Mouse (Mus musculus): ENCODE measurements at regions not wholly inside any gene's neighbourhood (a gene's known extent, or its start where the extent isn't known, plus 50 kb on each side); places are given as distances from the start of the nearest gene placed in this dataset.

GRCm38 (mm10) chr1:179858780-179859551 lies 55.5 kb upstream of the Ahctf1 start:
- peak; percentile 52 for DNase-seq (ENCODE audit: extremely low read depth)
- TF ChIP-seq CTCF (conservative IDR thresholded peaks at IDR 0.05 in 1 of 2, IDR thresholded peaks at IDR 0.05 in 1 of 2; ENCODE audit: low read depth in 2 of 2, low read length in 2 of 2) (peak; percentile 71 to 72), RAD21 (IDR thresholded peaks at IDR 0.05; ENCODE audit: low read depth, low read length) (peak; percentile 83), PAX5 (IDR thresholded peaks at IDR 0.05; ENCODE audit: low read length) (no peak), SMC3 (IDR thresholded peaks at IDR 0.05; ENCODE audit: low read depth, low read length) (peak; percentile 61)
- no peak overlapping the region for H3K9ac ChIP-seq (ENCODE audit: insufficient read depth, low read depth)
- peaks cover 8 to 16% of the 10 kb centered on the region in 2 experiments for H3K4me1 ChIP-seq (ENCODE audit: control insufficient read depth in 1 of 2, insufficient read depth in 2 of 2)
- no peak overlapping the region for H3K4me3 ChIP-seq (replicated peaks in 1 of 3; ENCODE audit: low read depth in 2 of 3, low read length in 2 of 3, poor library complexity in 1 of 3)
- H3K36me3 ChIP-seq (replicated peaks in 1 of 2; ENCODE audit: control insufficient read depth in 1 of 2, insufficient read depth in 1 of 2, low read length in 1 of 2): peaks cover 4 to 43% of the 10 kb centered on the region in 2 experiments
- no peaks in the 10 kb centered on the region for H3K27me3 ChIP-seq (replicated peaks)
- no peaks in the 10 kb centered on the region for H3K79me2 ChIP-seq (replicated peaks; ENCODE audit: control insufficient read depth, extremely low read depth, insufficient read depth, poor library complexity, severe bottlenecking)
- dilution Hi-C loops (cut with MboI; ENCODE audit: extremely low pct_ligation_motif_present, extremely low pct_unique_long_range_greater_than_20kb, low sequenced_read_pairs): no loop called here
- H3K9me3 ChIP-seq (replicated peaks; ENCODE audit: low read length): no peaks in the 10 kb centered on the region
- H3K27ac ChIP-seq (ENCODE audit: insufficient read depth, low read depth): no peak overlapping the region
- no peak overlapping the region for H3K4me2 ChIP-seq (ENCODE audit: insufficient read depth, low read depth, poor library complexity, severe bottlenecking)
- in situ Hi-C loops (cut with MboI; ENCODE audit: low pct_ligation_motif_present, low pct_unique_long_range_greater_than_20kb, low sequenced_read_pairs): loop anchor here (25.0 kb wide), 1 partner anchor 553 kb away; no protein-coding TSS in a partner anchor

GRCm38 (mm10) chr1:179854288-179854965 lies 50.9 kb upstream of the Ahctf1 start:
- no peak overlapping the region for H3K9ac ChIP-seq (ENCODE audit: insufficient read depth, low read depth)
- no peaks in the 10 kb centered on the region for H3K27me3 ChIP-seq (replicated peaks)
- dilution Hi-C loops (cut with MboI; ENCODE audit: extremely low pct_ligation_motif_present, extremely low pct_unique_long_range_greater_than_20kb, low sequenced_read_pairs) (no loop called here), in situ Hi-C loops (cut with MboI; ENCODE audit: low pct_ligation_motif_present, low pct_unique_long_range_greater_than_20kb, low sequenced_read_pairs) (loop anchor here (25.0 kb wide), 1 partner anchor 558 kb away; no protein-coding TSS in a partner anchor)
- no peak overlapping the region for H3K27ac ChIP-seq (ENCODE audit: insufficient read depth, low read depth)
- no peak overlapping the region for H3K4me3 ChIP-seq (replicated peaks in 1 of 3; ENCODE audit: low read depth in 2 of 3, low read length in 2 of 3, poor library complexity in 1 of 3)
- H3K4me1 ChIP-seq (ENCODE audit: control insufficient read depth in 1 of 2, insufficient read depth in 2 of 2): peaks cover 4 to 12% of the 10 kb centered on the region in 2 experiments; a peak in 2 of 4 replicates
- H3K9me3 ChIP-seq (replicated peaks; ENCODE audit: low read length): no peaks in the 10 kb centered on the region
- H3K36me3 ChIP-seq (replicated peaks in 1 of 2; ENCODE audit: control insufficient read depth in 1 of 2, insufficient read depth in 1 of 2, low read length in 1 of 2): peaks cover 10 to 49% of the 10 kb centered on the region in 2 experiments
- H3K4me2 ChIP-seq (ENCODE audit: insufficient read depth, low read depth, poor library complexity, severe bottlenecking): no peak overlapping the region
- DNase-seq (ENCODE audit: extremely low read depth): no peak
- H3K79me2 ChIP-seq (replicated peaks; ENCODE audit: control insufficient read depth, extremely low read depth, insufficient read depth, poor library complexity, severe bottlenecking): no peaks in the 10 kb centered on the region
- TF ChIP-seq E2F4 (IDR thresholded peaks at IDR 0.05; ENCODE audit: insufficient replicate concordance, low read depth, low read length) (no peak), RAD21 (IDR thresholded peaks at IDR 0.05; ENCODE audit: low read depth, low read length) (no peak), EP300 (IDR thresholded peaks at IDR 0.05; ENCODE audit: low read length) (no peak), TBP (conservative IDR thresholded peaks at IDR 0.05; ENCODE audit: low read depth, low read length) (no peak), USF1 (IDR thresholded peaks at IDR 0.05; ENCODE audit: low read depth, low read length) (no peak), POLR2AphosphoS2 (IDR thresholded peaks at IDR 0.05; ENCODE audit: low read depth, low read length) (no peak), PAX5 (IDR thresholded peaks at IDR 0.05; ENCODE audit: low read length) (no peak), ELF1 (IDR thresholded peaks at IDR 0.05; ENCODE audit: low read depth, low read length) (no peak), SMC3 (IDR thresholded peaks at IDR 0.05; ENCODE audit: low read depth, low read length) (no peak)
